Mouse (Mus musculus) gastrocnemius, postnatal 4 days (tissue): Measurements from ENCODE around the gene Zcchc14. TPM values are rescaled to one million over a fixed set of nuclear protein-coding genes. Genes with fewer than 3 reads are reported as not detected.
A peak's percentile ranks its signal among the peaks of the same experiment; 100 is the strongest.
"Not testable (repeated sequence)": the region's sequence is repeated elsewhere in the genome, so short reads cannot be mapped to it uniquely, and the experiment has no call there.

Source experiments
- DNase-seq, 2 experiments: peaks; one replicate each; pipeline ENCODE4 v3.0.0; 2021 to 2022; ENCODE audit warnings: low spot score in 2 of 2, mixed read lengths in 2 of 2
- total RNA-seq, 2 experiments: library from RNA; stranded (reverse); gene quantifications; 2 replicates each; pipeline ENCODE4 v1.2.3; 2021

The Zcchc14 gene
- total RNA-seq, 2 experiments from 2014 or later = 43.9 to 44.6 TPM

- DNase-seq = no peak
Observed at GRCm38 (mm10) chr8:121631645-121632071, 21.0 kb downstream of the Zcchc14 start.

- no peak for DNase-seq
Observed at GRCm38 (mm10) chr8:121628681-121629080, 24.0 kb downstream of the Zcchc14 start.

- no peak for DNase-seq
Observed at GRCm38 (mm10) chr8:121623043-121623442, 29.7 kb downstream of the Zcchc14 start.

- no peak for DNase-seq
Observed at GRCm38 (mm10) chr8:121621879-121622278, 30.8 kb downstream of the Zcchc14 start.

GRCm38 (mm10) chr8:121620801-121621516 lies 31.7 kb downstream of the Zcchc14 start:
- DNase-seq = peak in 1 of 2 experiments; percentile 39

GRCm38 (mm10) chr8:121619401-121619995 lies 33.2 kb downstream of the Zcchc14 start:
- DNase-seq = no peak

GRCm38 (mm10) chr8:121613419-121613818 lies 39.3 kb downstream of the Zcchc14 start:
- DNase-seq = no peak

- DNase-seq = no peak
Observed at GRCm38 (mm10) chr8:121609916-121610315, 42.8 kb downstream of the Zcchc14 start.

- DNase-seq = no peak
Observed at GRCm38 (mm10) chr8:121609251-121609650, 43.5 kb downstream of the Zcchc14 start.

GRCm38 (mm10) chr8:121607661-121608060 lies 45.0 kb downstream of the Zcchc14 start:
- DNase-seq = no peak

- DNase-seq = no peak
Observed at GRCm38 (mm10) chr8:121603801-121604200, 48.9 kb downstream of the Zcchc14 start.

- peak in 1 of 2 experiments; percentile 65 for DNase-seq
Observed at GRCm38 (mm10) chr8:121602860-121603259, 49.8 kb downstream of the Zcchc14 start.

- no peak for DNase-seq
Observed at GRCm38 (mm10) chr8:121602411-121602810, 50.3 kb downstream of the Zcchc14 start.

GRCm38 (mm10) chr8:121599842-121600241 lies 52.9 kb downstream of the Zcchc14 start:
- DNase-seq = no peak

- DNase-seq = peak; percentile 59 to 84
Observed at GRCm38 (mm10) chr8:121598892-121599291, 53.8 kb downstream of the Zcchc14 start.

- DNase-seq = no peak
Observed at GRCm38 (mm10) chr8:121598190-121598589, 54.5 kb downstream of the Zcchc14 start.

- DNase-seq = not testable (repeated sequence)
Observed at GRCm38 (mm10) chr8:121597492-121597891, 55.2 kb downstream of the Zcchc14 start.

- DNase-seq = no peak
Observed at GRCm38 (mm10) chr8:121593983-121594382, 58.7 kb downstream of the Zcchc14 start.

- no peak for DNase-seq
Observed at GRCm38 (mm10) chr8:121593293-121593692, 59.4 kb downstream of the Zcchc14 start.

GRCm38 (mm10) chr8:121591178-121592066 lies 61.3 kb downstream of the Zcchc14 start:
- no peak for DNase-seq
